Mouse (Mus musculus): ENCODE results near the gene Arhgap8.

DNA sequence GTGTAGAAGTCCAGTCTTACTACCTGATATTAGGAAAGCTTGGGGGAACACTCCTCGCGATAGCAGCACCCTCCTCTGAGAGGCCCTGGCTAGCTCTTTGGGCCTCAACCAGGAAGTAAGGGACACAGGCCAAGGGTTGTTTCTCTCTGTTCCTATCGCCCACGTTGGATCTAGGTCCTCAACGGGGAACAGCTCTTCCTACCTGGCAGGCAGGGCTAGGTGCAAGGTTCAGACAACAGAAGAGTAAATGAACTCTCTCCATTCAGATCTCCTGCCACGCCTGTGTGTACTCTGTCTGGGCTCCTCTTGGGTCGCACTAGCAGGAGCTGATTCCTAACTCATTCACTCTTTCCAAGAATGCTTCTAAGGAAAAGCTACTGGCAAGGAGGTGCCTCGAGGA is 44.5 kb upstream of the Arhgap8 start:
- TF ChIP-seq MAX (IDR thresholded peaks at IDR 0.05; ENCODE audit: low read length) = no peak
- TF ChIP-seq MAZ (IDR thresholded peaks at IDR 0.05; ENCODE audit: low read depth, low read length) = no peak
- no peak for TF ChIP-seq CTCF (conservative IDR thresholded peaks at IDR 0.05 in 1 of 2, IDR thresholded peaks at IDR 0.05 in 1 of 2; ENCODE audit: low read depth in 2 of 2, low read length in 2 of 2)
